Mouse (Mus musculus) CH12.LX (cell line): ENCODE results near the gene Hcar1.

Source experiments
- CHD1 ChIP-seq: IDR thresholded peaks from 2 replicates; pipeline ENCODE4 v1.6.1; 2012; ENCODE audit warnings: low read depth, low read length, improper control_type of control experiment, inconsistent platforms
- CTCF ChIP-seq, 2 experiments: IDR thresholded peaks in 1 of 2; conservative IDR thresholded peaks in 1 of 2; 2 replicates each; pipeline ENCODE4 v1.5.1; 2011 to 2012; ENCODE audit warnings: low read depth in 2 of 2, low read length in 2 of 2, improper control_type of control experiment in 1 of 2, inconsistent platforms in 1 of 2, mild to moderate bottlenecking in 1 of 2, moderate library complexity in 1 of 2
- GABPA ChIP-seq: IDR thresholded peaks from 2 replicates; pipeline ENCODE4 v1.6.1; 2012; ENCODE audit warnings: low read depth, low read length, improper control_type of control experiment, inconsistent platforms; ENCODE audit not compliant: insufficient replicate concordance
- JUND ChIP-seq: conservative IDR thresholded peaks from 2 replicates; pipeline ENCODE4 v1.6.1; 2011; ENCODE audit warnings: low read depth, low read length, improper control_type of control experiment
- POLR2AphosphoS2 ChIP-seq: IDR thresholded peaks from 2 replicates; pipeline ENCODE4 v1.6.1; 2011; ENCODE audit warnings: low read depth, low read length, improper control_type of control experiment
- USF2 ChIP-seq: conservative IDR thresholded peaks from 2 replicates; pipeline ENCODE4 v1.6.1; 2011; ENCODE audit warnings: low read depth, low read length, improper control_type of control experiment
- ZNF384 ChIP-seq: IDR thresholded peaks from 2 replicates; pipeline ENCODE4 v1.6.1; 2012; ENCODE audit warnings: low read depth, low read length, improper control_type of control experiment, inconsistent platforms

DNA sequence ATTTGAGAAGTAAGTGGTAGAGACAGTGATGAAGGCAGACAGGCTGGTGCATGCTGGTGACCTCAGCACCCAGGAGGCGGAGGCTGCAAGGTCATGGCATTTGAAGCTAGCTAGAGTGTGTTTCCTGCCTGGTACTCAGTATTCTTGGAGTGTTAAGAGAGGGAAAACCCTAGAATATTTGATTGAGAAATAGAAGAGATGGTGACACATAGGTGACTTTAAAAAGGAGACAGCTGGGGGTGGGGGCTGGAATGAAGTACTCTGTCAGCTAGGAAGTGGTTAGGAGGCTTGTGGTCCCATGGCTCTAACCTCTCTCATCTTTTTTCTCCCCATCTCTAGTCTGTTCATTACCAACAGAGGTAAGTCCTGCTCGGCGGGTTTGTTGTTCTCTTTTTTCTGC lies 35.0 kb upstream of the Hcar1 start:
- no peak for TF ChIP-seq CTCF (conservative IDR thresholded peaks at IDR 0.05 in 1 of 2, IDR thresholded peaks at IDR 0.05 in 1 of 2; ENCODE audit: low read depth in 2 of 2, low read length in 2 of 2)
- no peak for TF ChIP-seq ZNF384
- no peak for TF ChIP-seq POLR2AphosphoS2
- TF ChIP-seq CHD1: no peak
- TF ChIP-seq JUND: no peak
- TF ChIP-seq GABPA: no peak
- no peak for TF ChIP-seq USF2
